ENCODE assay signal across 17 mouse cellular contexts in the genomic region with DNA sequence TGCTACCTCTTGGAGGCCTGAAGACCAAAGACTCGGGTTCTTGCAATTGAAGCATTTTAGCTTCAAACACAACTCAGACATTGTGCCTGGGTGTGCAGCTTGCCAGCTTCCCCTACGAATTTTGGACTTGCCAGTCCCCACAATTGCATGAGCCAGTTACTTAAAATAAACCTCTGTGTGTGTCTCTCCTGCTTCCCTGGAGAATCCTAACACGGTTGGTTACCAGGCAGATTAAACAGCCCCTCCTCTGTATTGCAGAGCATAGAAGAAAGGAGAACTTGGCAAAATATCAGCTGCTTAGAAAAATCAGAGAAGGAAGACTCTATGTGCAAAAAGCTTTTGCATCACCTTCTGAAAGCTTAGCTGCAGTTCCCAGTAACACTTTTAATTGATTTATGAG.
DNase-seq lines count a peak whose midpoint lies in the region; ATAC-seq and TF ChIP-seq lines count a peak whose summit lies in the region.
"Had no signal": no experiment of that assay in that cellular context is flagged by ENCODE, and none has a peak within 500 bp of the region (broad histone marks: within the 10 kb centered on the region; RNA-seq: fewer than 3 reads in every experiment).

No protein-coding gene starts in this region.

- H3K4me1 ChIP-seq in hindbrain, embryonic 15.5 days (replicated peaks): peaks cover 3% of the 10 kb centered on the region; the same call in 1 of the 2 replicates
- no peaks in the 10 kb centered on the region for H3K4me1 ChIP-seq in hindbrain, embryonic 11.5 days (replicated peaks; ENCODE audit: control insufficient read depth, insufficient read depth, low read length)
- H3K4me1 ChIP-seq in bone marrow macrophage, adult 2 months (ENCODE audit: control insufficient read depth, insufficient read depth, low read length): peaks cover 31% of the 10 kb centered on the region
- H3K4me1 ChIP-seq: embryonic facial prominence, embryonic 13.5 days; limb, embryonic 10.5 days; liver, embryonic 15.5 days had no signal

- H3K9ac ChIP-seq in hindbrain, embryonic 15.5 days: no peak overlapping the region
- no peak overlapping the region for H3K9ac ChIP-seq in hindbrain, embryonic 11.5 days (ENCODE audit: low read depth, low read length)
- H3K9ac ChIP-seq: embryonic facial prominence, embryonic 13.5 days; liver, embryonic 15.5 days had no signal

- no peaks in the 10 kb centered on the region for H3K27me3 ChIP-seq in hindbrain, embryonic 15.5 days
- H3K27me3 ChIP-seq in hindbrain, embryonic 11.5 days (ENCODE audit: control insufficient read depth, insufficient read depth, low read length): no peaks in the 10 kb centered on the region
- H3K27me3 ChIP-seq: embryonic facial prominence, embryonic 13.5 days; liver, embryonic 15.5 days had no signal

- no peak overlapping the region; the same call in 1 of the 2 replicates for H3K27ac ChIP-seq in hindbrain, embryonic 15.5 days (replicated peaks)
- H3K27ac ChIP-seq in hindbrain, embryonic 11.5 days (ENCODE audit: low read depth, low read length): no peak overlapping the region
- peak overlapping the region; percentile 67 for H3K27ac ChIP-seq in bone marrow macrophage, adult 2 months (ENCODE audit: insufficient read depth, low read depth, low read length)
- H3K27ac ChIP-seq: embryonic facial prominence, embryonic 13.5 days; limb, embryonic 10.5 days; liver, embryonic 15.5 days had no signal

- TF ChIP-seq POLR2A in bone marrow macrophage, adult 2 months (IDR thresholded peaks at IDR 0.05; ENCODE audit: borderline replicate concordance, low read depth, low read length): no peak

- peak; percentile 62; the same call in 1 of the 2 replicates for ATAC-seq in hindbrain, embryonic 15.5 days (ENCODE audit: low FRiP score, low read depth)
- ATAC-seq in hindbrain, embryonic 11.5 days (ENCODE audit: low FRiP score): no peak
- peak; percentile 9; the same call in 1 of the 2 replicates for ATAC-seq in megakaryocyte, adult 5-6 weeks (ENCODE audit: poor library complexity, severe bottlenecking)
- ATAC-seq: CD4-positive, CD25-positive, alpha-beta regulatory T cell, adult 4 months had no signal

- no peaks in the 10 kb centered on the region for H3K9me3 ChIP-seq in hindbrain, embryonic 15.5 days
- H3K9me3 ChIP-seq in hindbrain, embryonic 11.5 days (ENCODE audit: control insufficient read depth, low read length): no peaks in the 10 kb centered on the region
- H3K9me3 ChIP-seq: embryonic facial prominence, embryonic 13.5 days; limb, embryonic 10.5 days; liver, embryonic 15.5 days had no signal

- DNase-seq in hindbrain, embryonic 11.5 days (ENCODE audit: low spot score): no peak
- DNase-seq in brain, embryonic 18.5 days (ENCODE audit: low read depth, low spot score): peak; percentile 43
- DNase-seq in urinary bladder, postnatal 25 days (ENCODE audit: low spot score): no peak
- DNase-seq in thymus, adult 18-20 months: no peak
- no peak for DNase-seq in MN1 (ENCODE audit: low spot score)
- DNase-seq: cerebellum, postnatal 10 days; heart, postnatal 4 days; kidney, adult 8-10 months; thymus, postnatal 36 days had no signal

- no peak overlapping the region for H3K4me2 ChIP-seq in hindbrain, embryonic 15.5 days
- no peak overlapping the region for H3K4me2 ChIP-seq in hindbrain, embryonic 11.5 days (replicated peaks; ENCODE audit: low read depth, low read length)
- H3K4me2 ChIP-seq: embryonic facial prominence, embryonic 13.5 days; heart, embryonic 11.5 days; liver, embryonic 15.5 days had no signal

- 47% methylated on average over 3 of the region's 3 CpGs for WGBS in hindbrain, embryonic 15.5 days
- 79% methylated on average over 3 of the region's 3 CpGs for WGBS in hindbrain, embryonic 11.5 days

- H3K4me3 ChIP-seq in hindbrain, embryonic 15.5 days: no peak overlapping the region
- H3K4me3 ChIP-seq in hindbrain, embryonic 11.5 days (ENCODE audit: low read depth, low read length): no peak overlapping the region
- no peak overlapping the region for H3K4me3 ChIP-seq in bone marrow macrophage, adult 2 months (ENCODE audit: insufficient read depth, low read length)
- H3K4me3 ChIP-seq: embryonic facial prominence, embryonic 13.5 days; limb, embryonic 10.5 days; liver, embryonic 15.5 days had no signal

- peaks cover 7% of the 10 kb centered on the region; the same call in 1 of the 2 replicates for H3K36me3 ChIP-seq in hindbrain, embryonic 15.5 days
- H3K36me3 ChIP-seq in hindbrain, embryonic 11.5 days (ENCODE audit: control insufficient read depth, insufficient read depth, low read length): no peaks in the 10 kb centered on the region
- H3K36me3 ChIP-seq: embryonic facial prominence, embryonic 13.5 days; limb, embryonic 10.5 days; liver, embryonic 15.5 days had no signal

- TF ChIP-seq CTCF in bone marrow macrophage, adult 2 months (IDR thresholded peaks at IDR 0.05; ENCODE audit: low read depth, low read length): no peak
